Mouse (Mus musculus) thymus, adult 2 months (tissue): ENCODE data around the gene Aldh3a2.

Experiments used
- CTCF ChIP-seq: fragments of 200-500 bp; IDR thresholded peaks from 2 replicates; pipeline ENCODE4 v1.5.1; 2012; ENCODE audit warnings: mild to moderate bottlenecking, control low read depth, low read length, moderate library complexity, borderline replicate concordance; ENCODE audit not compliant: control insufficient read depth, poor library complexity, insufficient read depth; ENCODE audit errors: extremely low read depth
- POLR2A ChIP-seq: fragments of 200-500 bp; IDR thresholded peaks from 2 replicates; pipeline ENCODE4 v1.6.1; 2012; ENCODE audit warnings: mild to moderate bottlenecking, low read length, control low read depth, moderate library complexity; ENCODE audit not compliant: control insufficient read depth, poor library complexity, insufficient read depth; ENCODE audit errors: extremely low read depth

GRCm38 (mm10) chr11:61220156-61220881, 46.9 kb downstream of the Aldh3a2 start:
- TF ChIP-seq CTCF = no peak
- TF ChIP-seq POLR2A = no peak
